Mouse (Mus musculus) thymus, postnatal 25 days (tissue): Measurements from ENCODE around the gene Tmem161a.
A peak's percentile ranks its signal among the peaks of the same experiment; 100 is the strongest.

Experiments used
- DNase-seq: peaks from one replicate; pipeline ENCODE4 v3.0.0; 2022

Gene Tmem161a

GRCm38 (mm10) chr8:70163316-70163715 is 8.8 kb upstream of the Tmem161a start:
- no peak for DNase-seq

GRCm38 (mm10) chr8:70166504-70167110 is 5.5 kb upstream of the Tmem161a start:
- peak; percentile 86 for DNase-seq

DNA sequence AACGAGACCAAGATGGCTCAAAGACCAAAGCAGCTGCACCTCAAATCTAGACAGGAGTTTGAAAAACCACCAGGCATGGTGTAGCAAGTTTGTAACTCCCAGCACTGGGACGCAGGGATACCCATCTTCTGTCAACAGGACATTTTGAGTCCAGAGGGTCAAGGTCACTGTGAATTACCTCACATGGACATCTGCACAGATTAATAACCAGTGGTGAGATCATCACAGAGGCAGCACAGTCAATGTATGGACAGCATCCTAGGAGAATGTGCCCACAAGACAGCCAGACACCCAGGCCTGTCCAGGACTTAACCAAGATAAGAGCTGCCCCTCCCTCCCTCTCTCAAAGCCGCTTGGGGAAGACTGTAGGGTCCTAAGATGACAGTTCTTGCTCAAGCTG is 2.0 kb upstream of the Tmem161a start:
- no peak for DNase-seq

DNA sequence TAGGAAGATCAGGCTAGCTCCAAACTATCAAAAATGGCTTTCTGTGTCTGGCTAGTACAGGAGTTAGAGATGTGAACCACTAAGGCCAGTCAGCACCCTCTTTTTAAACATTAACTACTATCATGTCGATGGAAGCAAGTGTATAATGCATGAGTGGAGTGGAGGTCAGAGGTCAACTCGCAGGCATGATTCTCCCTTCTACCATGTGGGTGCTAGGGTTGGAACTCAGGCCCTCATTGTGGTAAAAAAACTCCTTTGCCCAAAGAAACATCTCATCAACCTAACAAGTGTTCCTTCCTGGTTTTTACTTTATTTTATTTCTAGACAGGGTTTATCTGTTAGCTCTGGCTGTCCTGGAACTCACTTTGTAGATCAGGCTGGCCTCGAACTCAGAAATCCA is 1.4 kb upstream of the Tmem161a start:
- no peak for DNase-seq

DNA sequence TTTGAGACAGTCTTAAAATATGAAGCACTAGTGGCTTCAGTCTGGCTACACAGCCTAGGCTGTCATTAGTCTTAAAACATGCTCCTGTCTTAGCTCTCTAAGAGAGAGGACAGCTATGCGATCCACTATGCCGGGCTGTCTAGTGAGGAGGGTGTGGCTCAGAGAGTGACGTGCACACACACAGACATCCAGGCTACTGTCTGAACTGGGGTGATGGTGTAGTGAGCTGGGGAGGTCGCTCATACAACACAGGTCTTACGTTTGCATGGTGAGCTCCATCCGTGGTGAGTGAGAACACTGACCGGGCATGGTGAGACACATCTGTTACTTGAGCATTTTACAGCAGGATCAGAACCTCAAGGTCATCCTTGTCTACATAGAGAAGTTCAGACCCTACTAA is 916 bp upstream of the Tmem161a start:
- DNase-seq = no peak

DNA sequence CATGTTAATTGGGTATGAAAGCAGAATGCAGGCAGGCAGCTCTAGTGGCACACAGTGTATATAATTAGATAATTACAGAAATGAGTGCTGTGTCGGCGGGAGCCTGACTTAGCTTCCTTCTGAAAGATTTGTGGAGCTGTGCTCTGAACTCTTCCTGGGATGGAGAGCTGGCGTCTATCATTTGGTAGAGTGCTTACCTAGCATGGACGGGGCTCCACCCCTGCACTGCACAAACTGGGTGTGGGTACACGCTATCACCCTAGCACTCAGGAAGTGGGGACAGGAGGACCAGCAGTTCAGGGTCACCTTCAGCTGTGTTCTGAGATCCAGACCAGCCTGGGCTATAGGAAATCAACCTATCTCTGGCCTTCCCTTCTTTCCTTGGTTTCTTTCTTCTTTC is 1.2 kb downstream of the Tmem161a start:
- no peak for DNase-seq

GRCm38 (mm10) chr8:70174079-70174478 is 1.9 kb downstream of the Tmem161a start:
- DNase-seq = no peak

- no peak for DNase-seq
Measured at GRCm38 (mm10) chr8:70178231-70178630, 6.1 kb downstream of the Tmem161a start.

- no peak for DNase-seq
Measured at GRCm38 (mm10) chr8:70179082-70179481, 6.9 kb downstream of the Tmem161a start.

DNA sequence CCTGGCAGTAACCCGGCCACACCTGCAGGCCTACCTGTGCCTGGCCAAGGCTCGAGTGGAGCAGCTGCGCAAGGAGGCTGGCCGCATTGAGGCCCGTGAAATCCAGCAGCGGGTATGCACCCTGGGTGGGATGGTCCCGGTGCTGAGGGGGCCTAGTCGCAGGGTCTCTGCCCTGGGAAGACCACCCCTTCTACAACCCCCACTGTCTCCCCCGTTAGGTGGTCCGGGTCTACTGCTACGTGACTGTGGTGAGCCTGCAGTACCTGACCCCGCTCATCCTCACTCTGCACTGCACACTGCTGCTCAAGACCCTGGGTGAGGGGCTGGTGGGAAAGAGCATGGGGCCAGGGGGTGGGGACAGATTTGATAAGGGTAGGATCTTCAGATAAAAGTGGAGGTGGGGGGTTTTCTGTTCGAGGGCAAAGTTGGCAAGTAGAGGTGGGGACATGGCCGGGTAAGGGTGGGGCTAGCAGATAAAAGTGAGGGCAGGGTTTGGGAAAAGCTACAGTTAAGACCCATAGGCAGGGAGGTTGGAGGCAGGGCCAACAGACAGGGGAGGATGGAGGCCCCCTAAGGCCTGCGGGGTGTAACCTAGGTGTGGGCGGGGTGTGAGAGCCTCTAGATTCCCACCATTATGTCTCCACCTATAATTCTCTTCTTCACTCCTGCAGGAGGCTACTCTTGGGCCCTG is 9.2 kb downstream of the Tmem161a start:
- DNase-seq = no peak

GRCm38 (mm10) chr8:70181903-70182252 is 9.7 kb downstream of the Tmem161a start:
- no peak for DNase-seq

GRCm38 (mm10) chr8:70183194-70183593 is 11.0 kb downstream of the Tmem161a start:
- no peak for DNase-seq

DNA sequence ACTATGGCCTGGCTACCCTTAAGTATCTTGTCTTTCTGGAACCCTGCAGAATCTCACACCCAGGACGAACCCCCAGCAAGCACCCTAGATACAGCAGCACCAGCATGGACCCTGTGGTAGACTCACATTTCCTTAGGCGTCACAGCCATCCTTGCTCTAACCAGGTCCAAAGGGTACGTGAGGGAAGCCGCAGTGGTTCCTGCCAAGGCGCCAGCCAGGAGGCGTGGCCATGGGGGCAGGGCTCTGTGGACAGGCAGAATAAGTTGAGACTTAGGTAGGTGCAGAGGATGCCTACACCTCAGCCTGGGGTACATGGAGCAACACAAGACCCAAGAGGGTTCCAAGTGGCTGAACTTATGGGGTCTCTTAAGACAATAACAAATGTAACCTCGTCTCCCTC is 16.6 kb downstream of the Tmem161a start:
- DNase-seq = no peak

GRCm38 (mm10) chr8:70193238-70193637 is 21.1 kb downstream of the Tmem161a start:
- no peak for DNase-seq

GRCm38 (mm10) chr8:70194191-70194590 is 22.0 kb downstream of the Tmem161a start:
- DNase-seq = no peak

DNA sequence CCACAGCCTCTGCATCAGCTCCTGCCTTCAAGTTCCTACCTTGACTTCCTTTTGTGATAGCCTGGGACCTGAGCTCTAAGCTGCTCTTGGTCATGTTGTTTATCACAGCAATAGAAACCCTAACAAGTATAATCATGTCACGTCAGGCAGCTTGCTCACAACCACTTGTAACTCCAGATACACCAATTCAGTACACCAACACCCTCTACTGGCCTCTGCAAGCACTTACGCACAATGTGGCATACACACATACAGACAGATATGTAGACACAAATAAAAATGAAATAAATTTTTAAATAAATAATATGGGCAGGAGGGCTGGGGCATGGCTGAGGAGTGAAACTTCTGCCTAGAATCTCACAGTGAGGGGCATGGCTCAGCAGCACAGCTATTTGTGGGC is 23.6 kb downstream of the Tmem161a start:
- DNase-seq = no peak

GRCm38 (mm10) chr8:70197603-70198002 is 25.4 kb downstream of the Tmem161a start:
- no peak for DNase-seq

- DNase-seq = peak; percentile 32
Measured at GRCm38 (mm10) chr8:70200098-70200681, 28.0 kb downstream of the Tmem161a start.

- no peak for DNase-seq
Measured at GRCm38 (mm10) chr8:70201417-70201816, 29.3 kb downstream of the Tmem161a start.

- DNase-seq = no peak
Measured at GRCm38 (mm10) chr8:70203072-70203471, 30.9 kb downstream of the Tmem161a start.

DNA sequence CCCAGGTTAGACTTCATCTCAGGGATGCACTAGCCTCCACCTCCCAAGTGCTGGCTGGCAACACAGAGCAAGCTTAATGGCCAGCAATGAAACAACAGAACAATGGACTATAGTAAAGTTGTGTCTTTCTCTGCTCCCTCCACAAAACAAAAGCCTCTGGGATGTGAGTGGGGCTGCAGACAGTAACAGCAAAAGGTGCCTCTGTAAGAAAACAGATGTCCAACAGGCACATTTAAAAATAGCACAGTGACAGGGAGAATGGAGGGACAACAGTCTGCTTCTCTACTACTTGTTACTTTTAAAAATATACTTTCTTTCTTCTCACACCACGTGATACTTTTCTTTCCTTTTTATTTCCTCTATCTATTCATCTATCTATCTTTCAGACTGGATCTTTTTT is 32.6 kb downstream of the Tmem161a start:
- DNase-seq = no peak

DNA sequence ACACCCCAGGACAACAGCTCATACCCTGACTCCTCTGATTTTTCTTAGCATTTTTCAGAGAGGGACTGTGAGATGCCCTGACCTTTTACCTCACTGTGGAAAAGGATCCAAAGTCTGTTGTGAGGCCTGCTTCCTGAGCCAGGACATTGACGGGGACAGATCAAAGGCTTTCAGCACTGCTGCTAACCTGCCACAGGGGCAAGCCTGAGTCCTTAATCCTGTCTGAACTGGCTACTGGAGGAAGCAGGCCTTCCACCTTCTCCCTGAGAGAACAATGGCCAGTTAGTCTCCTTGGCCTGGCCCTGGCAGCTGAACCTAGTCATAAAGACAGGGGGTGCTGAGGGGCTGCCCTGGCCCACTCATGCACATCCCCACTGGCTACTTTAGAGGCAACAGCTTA is 36.0 kb downstream of the Tmem161a start:
- no peak for DNase-seq

DNA sequence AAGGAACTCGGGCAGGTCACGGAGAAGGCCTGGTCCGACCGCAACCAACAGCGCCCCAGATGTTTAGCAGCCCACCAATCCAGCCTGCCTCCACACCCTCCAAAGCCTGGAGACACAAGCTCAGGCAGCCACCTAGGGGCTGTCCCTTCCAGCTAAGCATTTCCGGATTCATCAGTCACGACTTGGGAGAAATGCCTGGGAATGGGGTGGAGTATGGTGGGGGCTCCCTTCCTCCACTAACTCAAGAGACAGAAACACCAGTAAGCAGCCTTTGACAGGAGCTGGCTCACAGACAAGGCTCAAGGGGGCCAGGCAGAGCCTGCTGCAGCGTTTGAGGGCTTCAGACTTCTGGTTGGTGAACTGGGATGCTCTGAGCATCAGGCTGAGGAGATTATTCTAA is 38.4 kb downstream of the Tmem161a start:
- DNase-seq = no peak

DNA sequence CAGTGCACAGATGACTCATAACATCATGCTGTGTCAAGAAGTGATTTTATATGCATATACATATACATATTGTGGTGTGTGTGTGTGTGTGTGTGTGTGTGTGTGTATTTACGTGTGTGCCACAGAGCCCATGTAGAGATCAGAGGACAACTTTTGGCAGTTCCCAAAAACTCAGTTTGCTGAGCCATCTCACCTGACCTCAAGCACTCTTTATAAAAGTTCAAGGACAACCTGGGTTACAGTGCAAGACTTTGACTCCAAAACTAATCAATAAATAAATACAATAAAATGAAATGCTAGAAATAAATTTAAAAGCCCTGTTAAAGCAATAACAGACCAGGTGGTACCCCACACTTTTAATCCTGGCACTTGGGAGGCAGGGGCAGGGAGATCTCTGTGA is 39.1 kb downstream of the Tmem161a start:
- no peak for DNase-seq

- no peak for DNase-seq
Measured at GRCm38 (mm10) chr8:70211726-70212111, 39.6 kb downstream of the Tmem161a start.
